Mouse (Mus musculus): ENCODE data around the gene Sumo1. TPM values are rescaled to one million over a fixed set of nuclear protein-coding genes. Genes with fewer than 3 reads are reported as not detected.

Gene Sumo1
- polyA plus RNA-seq, 1 experiment from 2014 or later = 375 TPM

GRCm38 (mm10) chr1:59580131-59580751, 90.4 kb downstream of the Sumo1 start:
- Histone ChIP-seq H3K36me3 (ENCODE audit: insufficient read depth, low read length) (no peaks in the 10 kb centered on the region), H3K4me3 (ENCODE audit: low read length) (no peak overlapping the region), H3K27ac (ENCODE audit: low read length) (peak overlapping the region; percentile 81), H3K9ac (replicated peaks; ENCODE audit: low read length) (no peak overlapping the region), H3K4me2 (replicated peaks; ENCODE audit: low read depth, low read length) (no peak overlapping the region), H3K9me3 (ENCODE audit: low read length) (no peaks in the 10 kb centered on the region), H3K27me3 (ENCODE audit: insufficient read depth, low read length) (no peaks in the 10 kb centered on the region), H3K4me1 (ENCODE audit: insufficient read depth, low read length) (peaks cover 35% of the 10 kb centered on the region)
- ATAC-seq (ENCODE audit: low FRiP score, low TSS enrichment) = peak; percentile 86
- WGBS = 17% methylated on average over 8 of the region's 8 CpGs

GRCm38 (mm10) chr1:59579327-59579726, 91.3 kb downstream of the Sumo1 start:
- Histone ChIP-seq H3K36me3 (ENCODE audit: insufficient read depth, low read length) (no peaks in the 10 kb centered on the region), H3K27ac (ENCODE audit: low read length) (peak overlapping the region; percentile 81), H3K4me3 (ENCODE audit: low read length) (no peak overlapping the region), H3K9ac (replicated peaks; ENCODE audit: low read length) (no peak overlapping the region), H3K4me2 (replicated peaks; ENCODE audit: low read depth, low read length) (no peak overlapping the region), H3K27me3 (ENCODE audit: insufficient read depth, low read length) (no peaks in the 10 kb centered on the region), H3K9me3 (ENCODE audit: low read length) (no peaks in the 10 kb centered on the region), H3K4me1 (ENCODE audit: insufficient read depth, low read length) (peaks cover 26% of the 10 kb centered on the region)
- 42% methylated on average over 5 of the region's 5 CpGs for whole genome bisulfite sequencing
- no peak for ATAC-seq (ENCODE audit: low FRiP score, low TSS enrichment)

GRCm38 (mm10) chr1:59578770-59579169, 91.9 kb downstream of the Sumo1 start:
- Histone ChIP-seq H3K36me3 (ENCODE audit: insufficient read depth, low read length) (no peaks in the 10 kb centered on the region), H3K4me1 (ENCODE audit: insufficient read depth, low read length) (peaks cover 24% of the 10 kb centered on the region), H3K9ac (replicated peaks; ENCODE audit: low read length) (no peak overlapping the region), H3K27me3 (ENCODE audit: insufficient read depth, low read length) (no peaks in the 10 kb centered on the region), H3K9me3 (ENCODE audit: low read length) (no peaks in the 10 kb centered on the region), H3K4me3 (ENCODE audit: low read length) (no peak overlapping the region), H3K27ac (ENCODE audit: low read length) (no peak overlapping the region), H3K4me2 (replicated peaks; ENCODE audit: low read depth, low read length) (no peak overlapping the region)
- WGBS = 36% methylated on average over 4 of the region's 4 CpGs
- ATAC-seq (ENCODE audit: low FRiP score, low TSS enrichment) = no peak

GRCm38 (mm10) chr1:59574262-59575187, 96.1 kb downstream of the Sumo1 start:
- Histone ChIP-seq H3K9ac (replicated peaks; ENCODE audit: low read length) (peak overlapping the region; percentile 46; the same call in 1 of the 2 replicates), H3K4me3 (ENCODE audit: low read length) (peak overlapping the region; percentile 22)

GRCm38 (mm10) chr1:59573843-59574242, 96.8 kb downstream of the Sumo1 start:
- peaks cover 6% of the 10 kb centered on the region for H3K4me1 ChIP-seq (ENCODE audit: insufficient read depth, low read length)
- no peak overlapping the region for H3K4me2 ChIP-seq (replicated peaks; ENCODE audit: low read depth, low read length)
- H3K9me3 ChIP-seq (ENCODE audit: low read length) = no peaks in the 10 kb centered on the region
- ATAC-seq (ENCODE audit: low FRiP score, low TSS enrichment) = no peak
- 81% methylated on average over 3 of the region's 3 CpGs for whole genome bisulfite sequencing
- H3K27me3 ChIP-seq (ENCODE audit: insufficient read depth, low read length) = no peaks in the 10 kb centered on the region
- no peak overlapping the region for H3K9ac ChIP-seq (replicated peaks; ENCODE audit: low read length)
- H3K36me3 ChIP-seq (ENCODE audit: insufficient read depth, low read length) = no peaks in the 10 kb centered on the region
- H3K4me3 ChIP-seq (ENCODE audit: low read length) = no peak overlapping the region
- no peak overlapping the region for H3K27ac ChIP-seq (ENCODE audit: low read length)

More at GRCm38 (mm10) chr1:59574262-59575187, 96.1 kb downstream of the Sumo1 start:
- 31% methylated on average over 21 of the region's 21 CpGs for WGBS
- Histone ChIP-seq H3K9me3 (ENCODE audit: low read length) (no peaks in the 10 kb centered on the region), H3K27ac (ENCODE audit: low read length) (no peak overlapping the region), H3K4me2 (replicated peaks; ENCODE audit: low read depth, low read length) (peak overlapping the region; percentile 48), H3K27me3 (ENCODE audit: insufficient read depth, low read length) (no peaks in the 10 kb centered on the region), H3K4me1 (ENCODE audit: insufficient read depth, low read length) (peaks cover 12% of the 10 kb centered on the region), H3K36me3 (ENCODE audit: insufficient read depth, low read length) (no peaks in the 10 kb centered on the region)
- ATAC-seq (ENCODE audit: low FRiP score, low TSS enrichment) = peak; percentile 43; the same call in 1 of the 2 replicates

- Histone ChIP-seq H3K27me3 (ENCODE audit: insufficient read depth, low read length) (no peaks in the 10 kb centered on the region), H3K4me2 (replicated peaks; ENCODE audit: low read depth, low read length) (no peak overlapping the region), H3K9me3 (ENCODE audit: low read length) (no peaks in the 10 kb centered on the region), H3K4me3 (ENCODE audit: low read length) (no peak overlapping the region), H3K36me3 (ENCODE audit: insufficient read depth, low read length) (no peaks in the 10 kb centered on the region), H3K9ac (replicated peaks; ENCODE audit: low read length) (no peak overlapping the region), H3K4me1 (ENCODE audit: insufficient read depth, low read length) (no peaks in the 10 kb centered on the region), H3K27ac (ENCODE audit: low read length) (no peak overlapping the region)
- ATAC-seq (ENCODE audit: low FRiP score, low TSS enrichment) = no peak
- 58% methylated on average over 3 of the region's 3 CpGs for WGBS
Observed at GRCm38 (mm10) chr1:59571502-59571901, 99.1 kb downstream of the Sumo1 start.

- 48% methylated on average over 4 of the region's 4 CpGs for WGBS
- H3K27ac ChIP-seq (ENCODE audit: low read length) = no peak overlapping the region
- H3K9me3 ChIP-seq (ENCODE audit: low read length) = no peaks in the 10 kb centered on the region
- no peaks in the 10 kb centered on the region for H3K27me3 ChIP-seq (ENCODE audit: insufficient read depth, low read length)
- no peak overlapping the region for H3K4me2 ChIP-seq (replicated peaks; ENCODE audit: low read depth, low read length)
- no peak overlapping the region for H3K4me3 ChIP-seq (ENCODE audit: low read length)
- H3K36me3 ChIP-seq (ENCODE audit: insufficient read depth, low read length) = no peaks in the 10 kb centered on the region
- ATAC-seq (ENCODE audit: low FRiP score, low TSS enrichment) = no peak
- H3K4me1 ChIP-seq (ENCODE audit: insufficient read depth, low read length) = peaks cover 6% of the 10 kb centered on the region; the same call in 1 of the 2 replicates
- no peak overlapping the region for H3K9ac ChIP-seq (replicated peaks; ENCODE audit: low read length)
Observed at GRCm38 (mm10) chr1:59570767-59571166, 99.9 kb downstream of the Sumo1 start.

- Histone ChIP-seq H3K27me3 (ENCODE audit: insufficient read depth, low read length) (no peaks in the 10 kb centered on the region), H3K9ac (replicated peaks; ENCODE audit: low read length) (no peak overlapping the region), H3K36me3 (ENCODE audit: insufficient read depth, low read length) (no peaks in the 10 kb centered on the region), H3K27ac (ENCODE audit: low read length) (no peak overlapping the region), H3K4me1 (ENCODE audit: insufficient read depth, low read length) (peaks cover 6% of the 10 kb centered on the region; the same call in 1 of the 2 replicates), H3K4me3 (ENCODE audit: low read length) (no peak overlapping the region), H3K4me2 (replicated peaks; ENCODE audit: low read depth, low read length) (no peak overlapping the region), H3K9me3 (ENCODE audit: low read length) (no peaks in the 10 kb centered on the region)
- no peak for ATAC-seq (ENCODE audit: low FRiP score, low TSS enrichment)
- WGBS = 91% methylated on average over 5 of the region's 5 CpGs
Observed at GRCm38 (mm10) chr1:59569301-59569700, 101.3 kb downstream of the Sumo1 start.

- H3K9me3 ChIP-seq (ENCODE audit: low read length) = no peaks in the 10 kb centered on the region
Observed at GRCm38 (mm10) chr1:59568283-59568682, 102.4 kb downstream of the Sumo1 start.

GRCm38 (mm10) chr1:59567521-59567920, 103.1 kb downstream of the Sumo1 start:
- WGBS = 84% methylated on average over 4 of the region's 4 CpGs
- Histone ChIP-seq H3K27me3 (ENCODE audit: insufficient read depth, low read length) (no peaks in the 10 kb centered on the region), H3K27ac (ENCODE audit: low read length) (no peak overlapping the region), H3K4me2 (replicated peaks; ENCODE audit: low read depth, low read length) (no peak overlapping the region), H3K4me1 (ENCODE audit: insufficient read depth, low read length) (peaks cover 6% of the 10 kb centered on the region; the same call in 1 of the 2 replicates), H3K4me3 (ENCODE audit: low read length) (no peak overlapping the region), H3K9me3 (ENCODE audit: low read length) (no peaks in the 10 kb centered on the region), H3K36me3 (ENCODE audit: insufficient read depth, low read length) (no peaks in the 10 kb centered on the region), H3K9ac (replicated peaks; ENCODE audit: low read length) (no peak overlapping the region)
- ATAC-seq (ENCODE audit: low FRiP score, low TSS enrichment) = no peak

More at GRCm38 (mm10) chr1:59568283-59568682, 102.4 kb downstream of the Sumo1 start:
- Histone ChIP-seq H3K27ac (ENCODE audit: low read length) (no peak overlapping the region), H3K4me2 (replicated peaks; ENCODE audit: low read depth, low read length) (no peak overlapping the region), H3K4me3 (ENCODE audit: low read length) (no peak overlapping the region), H3K36me3 (ENCODE audit: insufficient read depth, low read length) (no peaks in the 10 kb centered on the region), H3K4me1 (ENCODE audit: insufficient read depth, low read length) (peaks cover 6% of the 10 kb centered on the region; the same call in 1 of the 2 replicates), H3K9ac (replicated peaks; ENCODE audit: low read length) (no peak overlapping the region), H3K27me3 (ENCODE audit: insufficient read depth, low read length) (no peaks in the 10 kb centered on the region)
- WGBS = 97% methylated on average over 1 of the region's 1 CpGs
- ATAC-seq (ENCODE audit: low FRiP score, low TSS enrichment) = no peak

All from kidney, embryonic 16.5 days (tissue).